ENCODE assay signal across 12 mouse cellular contexts in genomic region chr12:84605860-84606259, GRCm38 (mm10). TPM values are rescaled to one million over a fixed set of nuclear protein-coding genes. Genes with fewer than 3 reads are reported as not detected.
DNase-seq lines count a peak whose midpoint lies in the region; ATAC-seq and TF ChIP-seq lines count a peak whose summit lies in the region.
"Had no signal": no experiment of that assay in that cellular context is flagged by ENCODE, and none has a peak within 500 bp of the region (broad histone marks: within the 10 kb centered on the region; RNA-seq: fewer than 3 reads in every experiment).

No protein-coding gene starts in this region.

- peak; percentile 19; the same call in 1 of the 2 replicates for TF ChIP-seq CTCF in forebrain, postnatal 0 days (IDR thresholded peaks at IDR 0.05; ENCODE audit: low read depth)
- TF ChIP-seq CTCF in liver, postnatal 0 days (IDR thresholded peaks at IDR 0.05; ENCODE audit: low read depth) = peak; percentile 51
- peak; percentile 57 for TF ChIP-seq CTCF in E14TG2a.4 (conservative IDR thresholded peaks at IDR 0.05; ENCODE audit: low read length)

- intact Hi-C loops in heart, postnatal 10 days (cut with DNase I) = no loop called here

- H3K4me1 ChIP-seq in forebrain, postnatal 0 days (ENCODE audit: insufficient read depth) = no peaks in the 10 kb centered on the region
- H3K4me1 ChIP-seq in forebrain, embryonic 15.5 days = no peaks in the 10 kb centered on the region
- no peaks in the 10 kb centered on the region for H3K4me1 ChIP-seq in liver, postnatal 0 days (ENCODE audit: insufficient read depth)
- H3K4me1 ChIP-seq in E14TG2a.4 (replicated peaks; ENCODE audit: low read depth, low read length) = peaks cover 26% of the 10 kb centered on the region
- H3K4me1 ChIP-seq: heart, embryonic 12.5 days had no signal

- H3K4me2 ChIP-seq in forebrain, postnatal 0 days (ENCODE audit: low read depth) = no peak overlapping the region
- H3K4me2 ChIP-seq in forebrain, embryonic 15.5 days (replicated peaks) = no peak overlapping the region
- H3K4me2 ChIP-seq in liver, postnatal 0 days (ENCODE audit: low read depth, low read length) = no peak overlapping the region
- H3K4me2 ChIP-seq: heart, embryonic 12.5 days had no signal

- H3K27me3 ChIP-seq in forebrain, postnatal 0 days (ENCODE audit: insufficient read depth, low read length) = no peaks in the 10 kb centered on the region
- no peaks in the 10 kb centered on the region for H3K27me3 ChIP-seq in forebrain, embryonic 15.5 days
- H3K27me3 ChIP-seq in liver, postnatal 0 days (ENCODE audit: insufficient read depth, low read length) = no peaks in the 10 kb centered on the region
- no peaks in the 10 kb centered on the region for H3K27me3 ChIP-seq in E14TG2a.4 (ENCODE audit: insufficient read depth, low read length)
- H3K27me3 ChIP-seq: heart, embryonic 12.5 days had no signal

- peaks cover 20% of the 10 kb centered on the region for H3K36me3 ChIP-seq in forebrain, postnatal 0 days (ENCODE audit: insufficient read depth)
- H3K36me3 ChIP-seq in forebrain, embryonic 15.5 days = peaks cover 4% of the 10 kb centered on the region; the same call in 1 of the 2 replicates
- H3K36me3 ChIP-seq in liver, postnatal 0 days (replicated peaks; ENCODE audit: insufficient read depth, low read length) = peaks cover 4% of the 10 kb centered on the region; the same call in 1 of the 2 replicates
- peaks cover 75% of the 10 kb centered on the region for H3K36me3 ChIP-seq in E14TG2a.4 (ENCODE audit: insufficient read depth, low read length)

- H3K9ac ChIP-seq in forebrain, postnatal 0 days = no peak overlapping the region
- no peak overlapping the region for H3K9ac ChIP-seq in forebrain, embryonic 15.5 days (replicated peaks)
- no peak overlapping the region for H3K9ac ChIP-seq in liver, postnatal 0 days (replicated peaks)
- H3K9ac ChIP-seq: heart, embryonic 12.5 days had no signal

- ATAC-seq in forebrain, postnatal 0 days = no peak
- ATAC-seq in forebrain, embryonic 15.5 days (replicated peaks) = no peak
- no peak for ATAC-seq in liver, postnatal 0 days

- no peak for DNase-seq in forebrain, postnatal 0 days
- DNase-seq in liver, postnatal 0 days = no peak
- DNase-seq in liver = no peak
- peak; percentile 23 for DNase-seq in naive thymus-derived CD4-positive, alpha-beta T cell, adult 2 months (ENCODE audit: low read depth)
- no peak for DNase-seq in T-cell, adult 2 months (ENCODE audit: low spot score)
- no peak for DNase-seq in heart, postnatal 10 days
- DNase-seq: cerebellum, adult 11-12 months; right cerebral cortex, postnatal 25 days had no signal

- no peak overlapping the region for H3K27ac ChIP-seq in forebrain, postnatal 0 days (ENCODE audit: low read depth, low read length)
- H3K27ac ChIP-seq in forebrain, embryonic 15.5 days (replicated peaks) = no peak overlapping the region
- no peak overlapping the region for H3K27ac ChIP-seq in liver, postnatal 0 days (ENCODE audit: low read depth)

- H3K4me3 ChIP-seq in forebrain, postnatal 0 days (ENCODE audit: low read depth, low read length) = no peak overlapping the region
- H3K4me3 ChIP-seq in forebrain, embryonic 15.5 days = no peak overlapping the region
- H3K4me3 ChIP-seq in liver, postnatal 0 days (ENCODE audit: low read depth, low read length) = no peak overlapping the region
- no peak overlapping the region for H3K4me3 ChIP-seq in E14TG2a.4 (replicated peaks; ENCODE audit: low read length)
- H3K4me3 ChIP-seq: erythroblast, embryonic 14.5 days; heart, embryonic 12.5 days had no signal

- no peaks in the 10 kb centered on the region for H3K9me3 ChIP-seq in forebrain, postnatal 0 days (ENCODE audit: low read length)
- no peaks in the 10 kb centered on the region for H3K9me3 ChIP-seq in forebrain, embryonic 15.5 days
- no peaks in the 10 kb centered on the region for H3K9me3 ChIP-seq in liver, postnatal 0 days (ENCODE audit: low read length)
- H3K9me3 ChIP-seq in E14TG2a.4 (ENCODE audit: low read length) = no peaks in the 10 kb centered on the region
- H3K9me3 ChIP-seq: heart, embryonic 12.5 days had no signal

- WGBS in forebrain, postnatal 0 days = 81% methylated on average over 7 of the region's 7 CpGs
- 77% methylated on average over 7 of the region's 7 CpGs for WGBS in forebrain, embryonic 15.5 days
- WGBS in liver, postnatal 0 days (ENCODE audit: insufficient replicate concordance) = 74% methylated on average over 7 of the region's 7 CpGs

- TF ChIP-seq EP300 in liver, postnatal 0 days (IDR thresholded peaks at IDR 0.05; ENCODE audit: low read depth) = no peak

RNA-seq across cellular contexts. Expression of gene Abcd4, which starts 11.4 kb away (rescaled TPM):
- total RNA-seq in forebrain, postnatal 0 days (2014; rRNA removed) = 6.5 and 8.0 TPM in 2 replicates
- 3.9 and 6.7 TPM in 2 replicates for polyA plus RNA-seq in forebrain, postnatal 0 days (2015; fragmentation: Nextera tagmentation; extraction: Ambion mirVana)
- 12.1 and 12.8 TPM in 2 replicates for polyA plus RNA-seq in forebrain, embryonic 15.5 days (2015; fragmentation: Nextera tagmentation; extraction: Ambion mirVana)
- polyA plus RNA-seq in liver, postnatal 0 days (2015; fragmentation: Nextera tagmentation; extraction: Ambion mirVana) = 2.1 and 2.7 TPM in 2 replicates
- 1 to 10 TPM; 5.8 to 7.3 TPM for total RNA-seq in heart, postnatal 10 days (2021)

RNA-seq across cellular contexts. Expression of gene Vrtn, which starts 35.0 kb away (rescaled TPM):
- total RNA-seq in forebrain, postnatal 0 days (2014; rRNA removed) = not detected in 2 replicates
- polyA plus RNA-seq in forebrain, postnatal 0 days (2015; fragmentation: Nextera tagmentation; extraction: Ambion mirVana) = 0.06 TPM in 2 replicates
- not detected in 2 replicates for polyA plus RNA-seq in forebrain, embryonic 15.5 days (2015; fragmentation: Nextera tagmentation; extraction: Ambion mirVana)
- polyA plus RNA-seq in liver, postnatal 0 days (2015; fragmentation: Nextera tagmentation; extraction: Ambion mirVana) = not detected in 2 replicates
- total RNA-seq in heart, postnatal 10 days (2021) = not detected
- polyA plus RNA-seq: erythroblast, embryonic 14.5 days; heart, embryonic 12.5 days had no signal

RNA-seq across cellular contexts. Expression of gene Vsx2, which starts 36.3 kb away (rescaled TPM):
- total RNA-seq in forebrain, postnatal 0 days (2014; rRNA removed) = 0.46 and 0.67 TPM in 2 replicates
- 0.05 and 0.10 TPM in 2 replicates for polyA plus RNA-seq in forebrain, postnatal 0 days (2015; fragmentation: Nextera tagmentation; extraction: Ambion mirVana)
- polyA plus RNA-seq in forebrain, embryonic 15.5 days (2015; fragmentation: Nextera tagmentation; extraction: Ambion mirVana) = 0.05 TPM in 2 replicates
- not detected in 2 replicates for polyA plus RNA-seq in liver, postnatal 0 days (2015; fragmentation: Nextera tagmentation; extraction: Ambion mirVana)
- not detected for total RNA-seq in heart, postnatal 10 days (2021)
- polyA plus RNA-seq: erythroblast, embryonic 14.5 days; heart, embryonic 12.5 days had no signal
